Mouse (Mus musculus) ovary, postnatal 36 days (tissue): Measurements from ENCODE around the gene Smo.
A peak's percentile ranks its signal among the peaks of the same experiment; 100 is the strongest.
"Not testable (repeated sequence)": the region's sequence is repeated elsewhere in the genome, so short reads cannot be mapped to it uniquely, and the experiment has no call there.

Source experiments
- DNase-seq: peaks from one replicate; pipeline ENCODE4 v3.0.0; 2022; ENCODE audit warnings: low spot score, mixed read lengths

Gene Smo

GRCm38 (mm10) chr6:29726576-29727200, 8.6 kb upstream of the Smo start:
- no peak for DNase-seq

- no peak for DNase-seq
These were observed 7.3 kb upstream of the Smo start for GRCm38 (mm10) chr6:29728035-29728434.

- DNase-seq = no peak
These were observed 5.8 kb upstream of the Smo start for GRCm38 (mm10) chr6:29729491-29729890.

GRCm38 (mm10) chr6:29735689-29736451, 567 bp downstream of the Smo start:
- DNase-seq = peak; percentile 70

GRCm38 (mm10) chr6:29736610-29737458, 1.5 kb downstream of the Smo start:
- no peak for DNase-seq

GRCm38 (mm10) chr6:29751466-29752152, 16.3 kb downstream of the Smo start:
- no peak for DNase-seq

GRCm38 (mm10) chr6:29753336-29753735, 18.0 kb downstream of the Smo start:
- DNase-seq = no peak

GRCm38 (mm10) chr6:29756001-29756400, 20.7 kb downstream of the Smo start:
- DNase-seq = no peak

GRCm38 (mm10) chr6:29756476-29756875, 21.2 kb downstream of the Smo start:
- no peak for DNase-seq

GRCm38 (mm10) chr6:29758417-29758816, 23.1 kb downstream of the Smo start:
- peak; percentile 54 for DNase-seq

GRCm38 (mm10) chr6:29759012-29759679, 23.8 kb downstream of the Smo start:
- no peak for DNase-seq

GRCm38 (mm10) chr6:29760397-29760796, 25.1 kb downstream of the Smo start:
- DNase-seq = not testable (repeated sequence)

- no peak for DNase-seq
These were observed 26.0 kb downstream of the Smo start for GRCm38 (mm10) chr6:29761282-29761681.

GRCm38 (mm10) chr6:29762524-29762923, 27.2 kb downstream of the Smo start:
- DNase-seq = no peak

- no peak for DNase-seq
These were observed 31.6 kb downstream of the Smo start for GRCm38 (mm10) chr6:29766874-29767273.

- DNase-seq = peak; percentile 96
These were observed 32.7 kb downstream of the Smo start, which contains the start of gene Ahcyl2 for GRCm38 (mm10) chr6:29767813-29768660. Gene Ahcyl2 (plus strand): TSS chr6:29768011.

GRCm38 (mm10) chr6:29768791-29769441, 33.6 kb downstream of the Smo start:
- peak; percentile 56 for DNase-seq

- DNase-seq = no peak
These were observed 35.5 kb downstream of the Smo start for GRCm38 (mm10) chr6:29770672-29771321.

- DNase-seq = no peak
These were observed 36.9 kb downstream of the Smo start for GRCm38 (mm10) chr6:29772236-29772635.
